Mouse (Mus musculus) inflammation-experienced regulatory T-cells, adult 16 weeks (primary cell): Measurements from ENCODE around the gene Gm2004. TPM values are rescaled to one million over a fixed set of nuclear protein-coding genes. Genes with fewer than 3 reads are reported as not detected.

Experiments used
- polyA plus RNA-seq: library from polyadenylated mRNA; unstranded; fragments of 100-300 nt; shearing (Covaris generic); gene quantifications from one replicate; pipeline ENCODE4 v1.2.1, GENCODE M21; 2017

Gene Gm2004
- not detected for polyA plus RNA-seq

DNA sequence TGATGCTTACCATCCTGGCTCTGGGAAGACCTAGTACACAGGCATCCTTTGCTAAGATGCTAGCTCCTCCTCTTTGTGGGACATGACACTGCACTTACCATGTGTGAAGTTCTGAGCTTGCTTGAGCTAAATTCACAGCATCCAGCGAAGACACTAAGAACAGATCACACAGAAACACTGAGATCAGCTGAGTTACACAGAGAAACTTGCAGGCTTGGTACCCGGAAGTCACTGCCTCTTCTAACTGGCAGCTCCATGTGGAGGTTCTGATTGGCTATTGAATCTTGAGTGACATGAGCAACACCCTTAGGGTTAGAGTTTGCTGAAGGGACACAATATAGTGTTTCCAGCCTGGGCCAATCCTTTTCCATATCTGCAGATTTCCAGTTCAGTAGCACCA, at the start of gene Gm2004:
Gm2004 (minus strand) TSS at position 101 of the 400 bp plus-strand sequence.

Other genes with a start within 250 kb of the Gm2004 start
- gene Zfp966, start 218.7 kb downstream of the Gm2004 start, polyA plus RNA-seq: 7.2 TPM
- gene Gm2026, start 184.5 kb downstream of the Gm2004 start, polyA plus RNA-seq: 8.9 TPM
- gene 2210418O10Rik, start 76.7 kb upstream of the Gm2004 start, polyA plus RNA-seq: 3.2 TPM
- gene Gm11009, start 169.7 kb upstream of the Gm2004 start, polyA plus RNA-seq: not detected